Mouse (Mus musculus): Measurements from ENCODE around the gene Ctnnd2.

Ctnnd2 gene

GRCm38 (mm10) chr15:31008594-31008993, 836.2 kb downstream of the Ctnnd2 start:
- DNase-seq = no peak

DNA sequence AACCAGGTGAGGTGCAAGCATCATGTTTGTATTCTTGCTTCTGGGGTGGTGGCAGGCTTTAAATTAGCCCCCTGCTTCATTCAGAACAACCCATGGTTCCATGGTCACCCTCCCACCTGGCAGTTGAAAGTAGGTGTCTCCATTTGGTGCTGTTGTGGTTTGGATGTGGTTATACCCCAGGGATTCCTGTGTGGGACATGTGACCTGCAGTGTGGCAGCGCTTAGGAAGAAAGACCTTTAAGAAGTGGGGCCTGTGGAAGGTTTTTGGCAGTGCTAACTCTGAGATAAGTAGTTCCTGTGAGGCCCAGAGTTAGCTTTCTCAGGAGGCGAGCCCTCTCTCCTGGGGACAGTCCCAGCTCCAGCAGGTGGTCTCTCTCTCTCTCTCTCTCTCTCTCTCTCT, 848.4 kb downstream of the Ctnnd2 start:
- no peak for DNase-seq

- no peak for DNase-seq
Observed at GRCm38 (mm10) chr15:31022012-31022411, 849.6 kb downstream of the Ctnnd2 start.

- DNase-seq = no peak
Observed at GRCm38 (mm10) chr15:31022497-31022896, 850.1 kb downstream of the Ctnnd2 start.

DNA sequence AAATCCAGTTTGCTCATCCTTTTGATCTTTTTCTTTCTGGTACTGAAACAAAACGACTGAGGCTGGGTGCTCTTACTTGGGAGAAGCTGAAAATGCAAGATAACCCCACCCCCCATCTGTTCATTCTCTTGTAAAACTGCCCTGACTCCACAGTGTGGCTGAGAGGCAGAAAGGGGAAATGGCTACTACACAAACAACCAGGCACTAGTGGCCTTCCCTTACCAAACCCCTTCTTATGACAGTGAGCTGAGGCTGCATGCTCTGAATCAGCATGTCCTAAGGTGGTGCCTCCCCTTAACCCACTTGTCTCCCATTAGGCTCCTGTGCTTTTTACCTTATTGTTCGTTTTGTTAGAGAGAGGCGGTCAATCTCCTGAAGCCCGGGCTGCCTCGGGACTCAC, 851.4 kb downstream of the Ctnnd2 start:
- DNase-seq = no peak

- no peak for DNase-seq
Observed at GRCm38 (mm10) chr15:31027448-31028230, 855.2 kb downstream of the Ctnnd2 start.

GRCm38 (mm10) chr15:31044983-31045382, 872.6 kb downstream of the Ctnnd2 start:
- DNase-seq = no peak

DNA sequence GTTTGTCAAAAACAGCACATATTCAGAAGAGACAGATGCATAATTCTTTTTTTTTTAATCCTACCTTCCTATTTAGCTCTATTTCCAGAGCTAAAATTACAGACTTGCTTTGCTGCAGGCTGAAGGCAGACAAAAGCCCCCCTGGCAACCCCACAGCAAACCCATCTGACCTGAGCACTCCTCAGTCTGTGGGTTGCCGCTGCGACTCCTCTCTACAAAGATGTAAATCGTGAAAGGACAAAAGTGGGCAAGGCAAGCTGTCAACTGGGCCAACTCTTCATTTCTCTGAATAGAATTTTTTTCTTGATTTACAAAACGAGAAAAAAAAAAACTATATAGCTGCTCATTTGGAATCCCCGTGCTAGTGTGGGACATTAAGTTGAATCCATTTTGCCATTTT, 879.1 kb downstream of the Ctnnd2 start:
- DNase-seq = no peak

DNA sequence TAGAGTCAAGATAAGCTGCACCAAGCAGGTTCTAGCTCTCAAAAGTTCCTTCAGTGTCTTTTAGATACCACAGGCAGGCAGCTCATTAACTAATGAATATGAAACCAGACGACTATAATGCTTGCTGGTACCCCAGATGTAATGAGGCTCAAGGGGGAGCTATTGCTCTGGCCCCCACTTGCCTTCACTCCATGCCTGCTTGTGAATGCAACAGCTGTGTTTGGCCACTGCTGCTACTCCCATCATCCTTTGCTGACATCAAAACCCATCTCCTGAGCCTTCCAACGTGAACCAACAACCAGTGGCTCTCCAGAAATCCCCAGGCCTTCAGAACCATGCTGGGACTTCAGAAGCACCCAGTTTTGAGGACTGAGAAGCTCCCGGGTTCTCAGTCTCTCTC, 883.8 kb downstream of the Ctnnd2 start:
- DNase-seq = no peak

DNA sequence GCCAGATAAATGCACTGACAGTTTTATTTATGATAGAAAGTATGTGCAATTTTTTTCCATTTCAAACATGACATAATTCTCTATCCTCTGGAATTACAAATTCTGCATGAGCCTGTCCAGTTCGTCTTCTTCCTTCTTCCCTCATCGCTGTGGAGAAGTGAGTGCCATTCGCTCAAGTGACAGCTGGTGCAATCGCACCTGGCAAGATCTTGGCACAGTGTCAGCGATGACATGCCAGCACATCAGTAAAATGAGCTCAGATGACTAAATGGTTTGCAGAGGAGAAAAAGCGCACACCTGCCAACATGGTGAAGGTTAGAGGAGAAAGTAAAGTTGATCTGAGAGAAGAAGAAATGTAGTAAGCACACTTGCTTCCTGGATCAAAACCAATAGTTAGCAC, 885.9 kb downstream of the Ctnnd2 start:
- DNase-seq = no peak

- no peak for DNase-seq
Observed at GRCm38 (mm10) chr15:31063734-31064133, 891.3 kb downstream of the Ctnnd2 start.

DNA sequence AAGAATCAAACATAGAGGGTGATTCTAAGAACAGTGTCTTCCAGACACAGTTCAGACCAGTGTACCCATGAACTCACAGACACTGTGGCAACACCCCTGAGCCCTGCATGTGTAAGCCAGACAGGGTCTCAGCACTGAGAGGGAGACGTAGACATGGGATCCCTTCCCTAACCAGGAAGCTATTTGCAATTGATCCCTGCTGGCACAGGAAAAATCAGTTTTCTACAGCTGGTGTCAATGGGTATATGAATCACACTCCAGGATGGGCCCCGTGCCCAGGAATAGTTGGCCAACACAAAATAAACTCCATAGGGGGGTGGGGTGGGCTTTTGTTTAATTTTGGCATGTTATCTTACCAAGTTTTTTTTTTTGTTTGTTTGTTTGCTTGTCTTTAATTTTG, 895.7 kb downstream of the Ctnnd2 start:
- DNase-seq = no peak

GRCm38 (mm10) chr15:31070311-31070710, 897.9 kb downstream of the Ctnnd2 start:
- no peak for DNase-seq
